Mouse (Mus musculus) megakaryocyte, embryonic 14.5 days (primary cell): ENCODE measurements at regions not wholly inside any gene's neighbourhood (a gene's known extent, or its start where the extent isn't known, plus 50 kb on each side); places are given as distances from the start of the nearest gene placed in this dataset.

Experiments
- H3K27me3 ChIP-seq: replicated peaks from 2 replicates; pipeline ENCODE3; 2012; ENCODE audit warnings: inconsistent platforms
- H3K36me3 ChIP-seq: replicated peaks from 2 replicates; pipeline ENCODE3; 2012; ENCODE audit warnings: low read length, inconsistent platforms, mixed read lengths
- H3K4me1 ChIP-seq: 2 replicates; pipeline ENCODE4 v1.6.1; 2012; ENCODE audit warnings: inconsistent platforms
- H3K4me3 ChIP-seq: replicated peaks from 2 replicates; pipeline ENCODE3; 2012; ENCODE audit warnings: moderate library complexity, mild to moderate bottlenecking, inconsistent platforms
- H3K9me3 ChIP-seq: 2 replicates; pipeline ENCODE4 v1.6.1; 2012; ENCODE audit warnings: inconsistent platforms
- FLI1 ChIP-seq: IDR thresholded peaks from 2 replicates; pipeline ENCODE4 v1.6.1; 2012; ENCODE audit warnings: low read length, inconsistent platforms, mixed read lengths
- GATA1 ChIP-seq: IDR thresholded peaks from 3 replicates; pipeline ENCODE4 v1.6.1; 2012; ENCODE audit warnings: mixed read lengths, low read length, inconsistent platforms, borderline replicate concordance

- TF ChIP-seq GATA1 (no peak), FLI1 (no peak)
- Histone ChIP-seq H3K4me1 (peaks cover 89% of the 10 kb centered on the region), H3K36me3 (no peaks in the 10 kb centered on the region), H3K27me3 (no peaks in the 10 kb centered on the region), H3K9me3 (no peaks in the 10 kb centered on the region), H3K4me3 (peak overlapping the region; percentile 40)
Observed at GRCm38 (mm10) chr1:156990567-156991494, 51.4 kb upstream of the Ralgps2 start.

GRCm38 (mm10) chr1:156990112-156990511, 50.7 kb upstream of the Ralgps2 start:
- Histone ChIP-seq H3K4me1 (peaks cover 89% of the 10 kb centered on the region), H3K9me3 (no peaks in the 10 kb centered on the region), H3K27me3 (no peaks in the 10 kb centered on the region), H3K36me3 (no peaks in the 10 kb centered on the region), H3K4me3 (no peak overlapping the region)
- TF ChIP-seq FLI1: no peak
- TF ChIP-seq GATA1: no peak

GRCm38 (mm10) chr1:156989149-156989785, 49.8 kb upstream of the Ralgps2 start:
- Histone ChIP-seq H3K36me3 (no peaks in the 10 kb centered on the region), H3K4me1 (peaks cover 91% of the 10 kb centered on the region), H3K4me3 (no peak overlapping the region), H3K9me3 (no peaks in the 10 kb centered on the region), H3K27me3 (no peaks in the 10 kb centered on the region)
- TF ChIP-seq GATA1 (no peak), FLI1 (no peak)
